ENCODE assay signal across 9 mouse cellular contexts in genomic region chr2:35373003-35373402, GRCm38 (mm10). TPM values are rescaled to one million over a fixed set of nuclear protein-coding genes. Genes with fewer than 3 reads are reported as not detected.
A peak's percentile ranks its signal among the peaks of the same experiment; 100 is the strongest.
DNase-seq lines count a peak whose midpoint lies in the region; ATAC-seq and TF ChIP-seq lines count a peak whose summit lies in the region.
"Had no signal": no experiment of that assay in that cellular context is flagged by ENCODE, and none has a peak within 500 bp of the region (broad histone marks: within the 10 kb centered on the region; RNA-seq: fewer than 3 reads in every experiment).

No protein-coding gene starts in this region.

- H3K27me3 ChIP-seq in kidney, embryonic 16.5 days (ENCODE audit: insufficient read depth, low read length), result no peaks in the 10 kb centered on the region
- no peaks in the 10 kb centered on the region for H3K27me3 ChIP-seq in ES-Bruce4 (ENCODE audit: control insufficient read depth, insufficient read depth, low read length, poor library complexity, severe bottlenecking)

- 16% methylated on average over 3 of the region's 3 CpGs for WGBS in kidney, embryonic 16.5 days

- no peaks in the 10 kb centered on the region for H3K9me3 ChIP-seq in kidney, embryonic 16.5 days (ENCODE audit: low read length)
- H3K9me3 ChIP-seq in ES-Bruce4 (replicated peaks; ENCODE audit: control insufficient read depth, insufficient read depth, low read length, poor library complexity, severe bottlenecking), result no peaks in the 10 kb centered on the region

- no peaks in the 10 kb centered on the region for H3K4me1 ChIP-seq in kidney, embryonic 16.5 days (ENCODE audit: insufficient read depth, low read length)
- H3K4me1 ChIP-seq in ES-Bruce4 (ENCODE audit: control insufficient read depth, insufficient read depth, low read length), result no peaks in the 10 kb centered on the region

- H3K36me3 ChIP-seq in kidney, embryonic 16.5 days (ENCODE audit: insufficient read depth, low read length), result no peaks in the 10 kb centered on the region
- H3K36me3 ChIP-seq in ES-Bruce4 (ENCODE audit: control insufficient read depth, insufficient read depth, low read length, poor library complexity, severe bottlenecking), result no peaks in the 10 kb centered on the region

- no peak for ATAC-seq in kidney, embryonic 16.5 days (ENCODE audit: low FRiP score, low TSS enrichment)

- no peak overlapping the region for H3K27ac ChIP-seq in kidney, embryonic 16.5 days (ENCODE audit: low read length)
- no peak overlapping the region for H3K27ac ChIP-seq in ES-Bruce4 (ENCODE audit: insufficient read depth, low read length)

- H3K4me3 ChIP-seq in kidney, embryonic 16.5 days (ENCODE audit: low read length), result no peak overlapping the region
- no peak overlapping the region for H3K4me3 ChIP-seq in ES-Bruce4 (ENCODE audit: low read depth, low read length)

- TF ChIP-seq POLR2A in ES-Bruce4 (IDR thresholded peaks at IDR 0.05; ENCODE audit: insufficient read depth, low read length), result no peak

- TF ChIP-seq CTCF in ES-Bruce4 (IDR thresholded peaks at IDR 0.05; ENCODE audit: low read depth, low read length), result peak; percentile 64

- DNase-seq in kidney, adult 9 months, result peak; percentile 19
- peak; percentile 44 for DNase-seq in R1 (ENCODE audit: low read depth, low spot score)
- peak; percentile 74 for DNase-seq in induced T-regulatory cell, adult 2 months (ENCODE audit: low read depth)
- peak; percentile 70 for DNase-seq in retina, embryonic 14.5 days (ENCODE audit: low spot score)
- no peak for DNase-seq in urinary bladder, adult 2 months (ENCODE audit: low spot score)
- DNase-seq in layer of hippocampus, adult 9-10 months (ENCODE audit: low spot score), result no peak

- no peak for TF ChIP-seq EP300 in ES-Bruce4 (IDR thresholded peaks at IDR 0.05; ENCODE audit: insufficient read depth, low read depth, low read length)

- H3K9ac ChIP-seq in kidney, embryonic 16.5 days (replicated peaks; ENCODE audit: low read length), result no peak overlapping the region
- H3K9ac ChIP-seq in ES-Bruce4 (ENCODE audit: low read depth, poor library complexity, severe bottlenecking), result no peak overlapping the region

- no peak overlapping the region for H3K4me2 ChIP-seq in kidney, embryonic 16.5 days (replicated peaks; ENCODE audit: low read depth, low read length)

RNA-seq across cellular contexts. Expression of gene 4930568D16Rik, which starts 5.5 kb away (rescaled TPM):
- polyA plus RNA-seq in kidney, embryonic 16.5 days (2015; fragmentation: Nextera tagmentation; extraction: Ambion mirVana), result not detected in 2 replicates
- not detected in 2 replicates for polyA plus RNA-seq in ES-Bruce4 (2011; ENCODE audit: insufficient read depth, insufficient read length, low read depth, missing spikeins)
- polyA plus RNA-seq in urinary bladder, adult 2 months (2012; rRNA removed), result not detected in 2 replicates
- polyA plus RNA-seq: lung, embryonic 16.5 days had no signal

RNA-seq across cellular contexts. Expression of gene 4930402F06Rik, which starts 24.0 kb away (rescaled TPM):
- polyA plus RNA-seq in kidney, embryonic 16.5 days (2015; fragmentation: Nextera tagmentation; extraction: Ambion mirVana), result not detected in 2 replicates
- not detected in 2 replicates for polyA plus RNA-seq in ES-Bruce4 (2011; ENCODE audit: insufficient read depth, insufficient read length, low read depth, missing spikeins)
- polyA plus RNA-seq in urinary bladder, adult 2 months (2012; rRNA removed), result not detected in 2 replicates
- polyA plus RNA-seq: lung, embryonic 16.5 days had no signal

RNA-seq across cellular contexts. Expression of gene Stom, which starts 36.2 kb away (rescaled TPM):
- 36.9 and 40.4 TPM in 2 replicates for polyA plus RNA-seq in kidney, embryonic 16.5 days (2015; fragmentation: Nextera tagmentation; extraction: Ambion mirVana)
- polyA plus RNA-seq in ES-Bruce4 (2011; ENCODE audit: insufficient read depth, insufficient read length, low read depth, missing spikeins), result 16.3 and 17.9 TPM in 2 replicates
- 67.9 and 82.5 TPM in 2 replicates for polyA plus RNA-seq in urinary bladder, adult 2 months (2012; rRNA removed)

Comparison
In these comparisons a context has a peak if more than half of its experiments do, and no peak if none do; other contexts are left out.
1. DNase-seq: peak in kidney, adult 9 months (single experiment), R1 (single experiment), induced T-regulatory cell, adult 2 months (single experiment) and retina, embryonic 14.5 days (single experiment); none in urinary bladder, adult 2 months (single experiment) and layer of hippocampus, adult 9-10 months (single experiment).